Mouse (Mus musculus): ENCODE data around the gene Ltn1. TPM values are rescaled to one million over a fixed set of nuclear protein-coding genes. Genes with fewer than 3 reads are reported as not detected.

The Ltn1 gene
- total RNA-seq, 2 experiments from 2014 or later: 22.7 to 23.4 TPM

GRCm38 (mm10) chr16:87405001-87405400 is 27.4 kb downstream of the Ltn1 start:
- DNase-seq: no peak
- intact Hi-C loops (cut with DNase I): no loop called here

- intact Hi-C loops (cut with DNase I): loop anchor here (5.0 to 10.0 kb wide), 2 partner anchors 147 to 749 kb away; no protein-coding TSS in a partner anchor
- peak; percentile 51 to 76 for DNase-seq
Observed at GRCm38 (mm10) chr16:87393813-87394548, 38.4 kb downstream of the Ltn1 start.

GRCm38 (mm10) chr16:87387444-87387977 is 44.9 kb downstream of the Ltn1 start:
- DNase-seq: no peak
- intact Hi-C loops (cut with DNase I): no loop called here

GRCm38 (mm10) chr16:87384366-87384765 is 48.0 kb downstream of the Ltn1 start:
- DNase-seq: no peak

DNA sequence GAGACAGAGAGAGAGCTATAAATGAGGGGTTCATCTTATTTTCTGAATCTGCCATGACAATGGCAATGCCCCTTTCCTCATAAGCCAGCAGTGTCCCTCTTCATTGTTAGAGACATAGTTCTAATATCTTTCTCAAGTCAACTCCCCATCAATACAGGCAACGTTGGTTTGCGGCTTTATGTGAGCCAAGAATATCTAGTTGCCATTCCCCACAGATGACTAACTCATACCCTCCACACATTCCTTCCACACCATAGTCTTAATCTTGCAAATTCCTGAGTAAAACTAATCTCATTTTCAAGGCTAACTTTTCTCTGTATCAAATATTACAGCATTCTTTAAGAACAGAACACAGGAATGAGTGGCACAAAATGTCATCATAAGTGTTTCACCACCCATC is 49.4 kb downstream of the Ltn1 start:
- intact Hi-C loops (cut with DNase I): no loop called here
- DNase-seq: no peak

More at GRCm38 (mm10) chr16:87384366-87384765, 48.0 kb downstream of the Ltn1 start:
- intact Hi-C loops (cut with DNase I): no loop called here

GRCm38 (mm10) chr16:87366445-87366844 is 66.0 kb downstream of the Ltn1 start:
- intact Hi-C loops (cut with DNase I): no loop called here
- DNase-seq: no peak

- intact Hi-C loops (cut with DNase I): no loop called here
- DNase-seq: no peak
Observed at GRCm38 (mm10) chr16:87366035-87366434, 66.4 kb downstream of the Ltn1 start.

DNA sequence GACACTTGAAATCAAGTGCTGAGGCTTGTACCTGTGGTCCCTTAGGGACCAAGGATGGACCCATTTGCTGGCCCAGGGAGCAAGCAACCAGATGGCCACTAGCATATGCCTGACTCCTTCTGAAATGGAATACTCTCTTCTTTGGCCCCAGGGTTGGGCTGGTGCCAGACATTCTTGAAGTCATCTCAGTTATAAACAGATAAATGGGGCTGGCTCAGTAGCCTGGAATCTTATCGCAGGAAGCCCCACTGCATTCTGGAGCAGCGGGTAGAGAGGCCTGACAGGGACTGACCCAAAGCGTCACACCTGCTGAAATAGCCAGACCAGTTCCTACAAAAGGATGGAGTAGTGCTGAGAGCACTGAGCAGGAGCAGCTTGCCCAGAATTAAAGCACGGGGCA is 68.2 kb downstream of the Ltn1 start:
- intact Hi-C loops (cut with DNase I): no loop called here
- peak; percentile 13 to 46 for DNase-seq

GRCm38 (mm10) chr16:87360096-87360495 is 72.3 kb downstream of the Ltn1 start:
- DNase-seq: no peak
- intact Hi-C loops (cut with DNase I): no loop called here

DNA sequence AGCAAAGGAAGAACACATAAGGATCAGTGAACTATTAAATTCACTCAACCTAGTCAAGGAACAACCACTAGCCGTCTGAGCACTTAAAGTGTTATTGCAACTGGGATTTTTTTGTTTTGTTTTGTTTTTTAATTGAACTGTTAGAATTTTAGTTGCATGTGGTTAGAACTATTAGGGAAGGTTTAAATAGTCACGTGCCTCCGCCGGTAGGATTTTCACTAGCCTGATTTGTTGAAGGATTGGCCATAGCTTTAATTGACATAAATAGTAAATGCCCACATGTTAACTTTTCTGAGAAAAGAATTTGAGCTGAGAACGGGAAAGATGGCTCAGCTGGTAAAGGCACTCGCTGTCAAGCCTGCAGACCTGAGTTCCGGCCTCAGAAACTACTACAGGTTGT is 77.7 kb downstream of the Ltn1 start:
- intact Hi-C loops (cut with DNase I): no loop called here
- DNase-seq: no peak

DNA sequence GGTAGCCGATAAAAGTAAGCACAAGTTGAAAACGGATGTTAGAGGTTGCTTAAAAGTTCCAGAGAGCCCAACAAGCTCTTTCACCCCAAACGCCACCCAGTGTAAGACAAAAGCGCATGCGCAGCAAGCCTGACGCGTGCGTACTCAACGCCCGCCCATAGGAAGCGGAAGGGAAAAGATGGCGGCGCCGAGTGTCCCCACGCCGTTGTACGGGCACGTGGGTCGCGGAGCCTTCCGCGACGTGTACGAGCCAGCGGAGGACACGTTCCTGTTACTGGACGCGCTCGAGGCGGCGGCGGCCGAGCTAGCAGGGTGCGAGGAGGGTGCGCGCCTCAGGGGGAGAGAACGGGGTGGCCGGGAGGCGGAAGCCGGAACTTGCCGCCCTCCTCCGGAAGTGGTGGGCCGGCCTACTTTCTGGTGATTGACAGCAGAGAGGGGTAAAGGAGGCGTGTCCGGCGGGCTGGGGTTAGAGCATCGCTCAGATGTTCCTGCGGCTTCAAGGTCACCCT is 78.3 kb downstream of the Ltn1 start, which contains the start of gene N6amt1:
TSS of gene N6amt1 (plus strand) at position 111 of the 509 bp plus-strand sequence.
- DNase-seq: peak; percentile 93 to 94
- intact Hi-C loops (cut with DNase I): no loop called here

DNA sequence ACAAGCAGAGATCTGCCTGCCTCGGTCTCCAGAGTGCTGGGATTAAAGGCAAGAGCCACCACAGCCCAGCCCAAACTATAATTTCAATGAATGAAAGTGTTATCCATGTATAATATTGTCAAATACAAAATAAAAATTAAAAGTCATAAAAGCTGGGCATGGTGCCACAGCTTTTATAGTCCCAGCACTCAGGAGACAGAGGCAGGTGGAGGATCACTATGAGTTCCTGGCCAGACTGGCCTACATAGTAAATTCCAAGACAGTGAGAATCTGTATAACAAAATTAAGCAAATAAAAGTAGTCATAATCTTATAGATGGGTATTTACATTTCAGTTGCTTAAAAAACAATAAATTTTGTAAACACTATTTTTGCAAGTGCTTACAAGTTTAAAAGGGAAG is 78.8 kb downstream of the Ltn1 start:
- intact Hi-C loops (cut with DNase I): no loop called here
- DNase-seq: no peak

- DNase-seq: no peak
- intact Hi-C loops (cut with DNase I): no loop called here
Observed at GRCm38 (mm10) chr16:87351386-87352105, 80.9 kb downstream of the Ltn1 start.

DNA sequence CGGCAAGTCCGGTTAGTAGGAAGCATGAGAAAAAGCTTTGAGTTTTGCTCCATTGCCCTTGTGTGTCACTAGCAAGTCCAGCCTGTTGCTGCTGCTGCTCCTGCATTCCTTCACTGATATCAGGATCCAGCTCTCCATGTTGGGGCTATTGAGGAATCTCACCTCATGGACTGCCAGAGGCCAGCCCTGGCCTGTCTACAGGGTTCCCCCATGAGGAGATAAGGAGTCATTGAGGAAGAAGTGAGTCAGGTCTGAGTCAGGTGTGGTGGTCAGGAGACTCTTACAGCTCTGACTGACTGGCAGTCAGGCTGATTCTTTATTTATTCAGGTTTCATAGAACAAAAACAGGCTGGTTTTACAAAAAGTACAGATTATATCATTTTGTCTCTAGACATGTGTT is 84.3 kb downstream of the Ltn1 start:
- DNase-seq: peak in 1 of 2 experiments; percentile 38
- intact Hi-C loops (cut with DNase I): no loop called here

GRCm38 (mm10) chr16:87341043-87341572 is 91.3 kb downstream of the Ltn1 start:
- no peak for DNase-seq
- intact Hi-C loops (cut with DNase I): no loop called here

DNA sequence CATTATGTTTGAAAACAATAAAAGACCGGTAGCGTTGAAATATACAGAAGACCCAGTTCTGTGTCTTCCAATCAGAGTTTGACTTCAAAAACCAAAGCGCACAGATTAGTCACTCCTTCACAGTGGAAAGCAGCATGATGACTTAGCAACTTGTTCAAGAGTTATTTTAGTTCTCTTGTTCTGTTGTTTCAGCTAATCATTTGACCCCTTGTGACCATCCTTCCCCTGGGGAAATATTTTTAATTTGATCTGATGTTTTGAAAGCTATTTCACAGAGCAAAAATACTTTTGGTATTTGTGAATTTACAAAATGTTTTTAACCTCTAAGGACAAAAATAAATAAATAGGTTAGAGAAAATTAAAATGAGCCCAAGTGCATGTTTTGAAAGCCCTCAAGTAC is 97.7 kb downstream of the Ltn1 start:
- no peak for DNase-seq
- intact Hi-C loops (cut with DNase I): no loop called here

DNA sequence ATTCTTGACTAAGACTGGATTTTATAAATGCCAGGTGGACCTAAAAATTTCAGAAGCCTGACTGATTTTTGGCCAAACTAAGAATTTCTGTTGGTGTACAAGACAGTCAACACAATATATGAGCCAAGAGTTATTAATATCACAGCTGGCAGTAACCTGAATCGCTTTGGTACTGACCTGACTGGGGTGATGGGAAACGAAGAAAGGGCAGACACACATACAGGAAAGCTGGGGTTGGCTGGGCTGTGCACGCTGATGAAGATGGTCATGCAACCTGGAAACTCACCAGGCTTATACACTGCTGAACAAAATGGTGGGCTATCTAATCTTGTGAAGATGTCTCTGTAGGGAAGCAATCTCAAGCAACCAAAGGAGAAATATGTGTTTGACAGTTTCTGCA is 102.4 kb downstream of the Ltn1 start:
- no peak for DNase-seq
- intact Hi-C loops (cut with DNase I): no loop called here

All from heart, postnatal 14 days (tissue).